Mouse (Mus musculus) urinary bladder, postnatal 25 days (tissue): Measurements from ENCODE around the gene Gpr82.

Experiments used
- DNase-seq: peaks from one replicate; pipeline ENCODE4 v3.0.0; 2022; ENCODE audit warnings: low spot score

Gene Gpr82

DNA sequence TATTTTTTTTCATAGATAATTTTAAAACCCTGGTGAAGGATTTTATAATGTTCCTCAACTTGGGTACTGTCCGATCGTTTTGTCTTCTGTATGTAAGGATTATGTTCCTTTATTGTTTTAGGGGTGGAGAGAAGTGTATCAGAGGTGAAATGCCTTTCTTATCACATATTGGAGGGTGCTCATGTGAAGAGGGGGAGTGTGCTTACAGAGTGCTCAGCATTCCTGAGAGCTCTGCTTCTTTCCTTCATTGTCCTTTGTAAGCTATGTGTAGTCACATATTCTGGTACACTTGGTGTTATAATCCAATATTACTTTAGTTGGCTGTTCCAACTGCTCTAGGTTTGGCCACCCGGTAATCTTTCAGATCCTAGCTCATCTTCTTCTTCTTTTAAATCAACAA, 39.5 kb downstream of the Gpr82 start:
- DNase-seq: no peak

DNA sequence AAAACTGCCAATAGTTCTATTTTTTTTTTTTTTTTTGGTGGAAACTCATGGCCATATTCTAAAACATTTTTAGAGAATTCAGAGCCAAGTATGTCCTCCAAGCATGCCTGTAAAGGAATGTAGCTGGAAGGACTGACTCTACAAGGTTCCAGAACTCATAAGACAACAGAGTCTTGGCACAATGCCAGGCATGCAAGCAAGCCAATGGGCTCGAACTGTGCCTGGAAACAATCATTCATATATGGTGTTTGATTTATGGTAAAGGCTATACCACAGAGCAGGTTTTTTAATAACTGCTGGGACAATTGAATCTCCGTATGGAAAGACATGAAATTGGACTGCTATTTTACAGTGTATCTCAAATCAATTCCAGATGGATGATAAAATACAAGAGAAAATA, 43.9 kb downstream of the Gpr82 start:
- DNase-seq: peak; percentile 27

DNA sequence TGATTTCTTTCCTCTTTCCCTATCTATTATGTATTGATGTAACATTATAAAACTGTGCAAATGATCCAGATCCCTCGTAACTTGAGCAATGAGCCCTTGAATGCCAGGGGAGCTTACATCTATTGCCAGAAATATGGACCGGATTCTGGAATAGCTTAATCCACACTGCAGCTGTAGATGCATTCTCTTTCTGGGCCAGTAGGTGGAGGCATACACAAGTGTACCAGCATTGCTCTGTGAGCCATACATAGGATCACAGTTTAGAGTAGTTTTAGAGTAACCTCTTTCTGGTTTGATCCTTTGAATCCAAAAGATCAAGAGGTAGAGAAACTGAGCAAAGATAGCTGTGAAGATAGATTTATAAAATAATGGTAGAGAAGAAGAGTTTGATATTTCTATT, 49.0 kb downstream of the Gpr82 start:
- DNase-seq: peak; percentile 41
